Mouse (Mus musculus) retina, adult 2 months (tissue): Measurements from ENCODE around the gene Zc3h7b.
"Not testable (repeated sequence)": the region's sequence is repeated elsewhere in the genome, so short reads cannot be mapped to it uniquely, and the experiment has no call there.

Source experiments
- DNase-seq: peaks from one replicate; pipeline ENCODE4 v3.0.0-alpha.2; 2012; ENCODE audit warnings: low read depth, low spot score

Gene Zc3h7b

GRCm38 (mm10) chr15:81744992-81745600 lies at the start of gene Zc3h7b, which contains the start of gene Rangap1:
TSS of gene Zc3h7b (plus strand) at chr15:81745057.
TSS of gene Rangap1 (minus strand) at chr15:81745530.
- no peak for DNase-seq

- DNase-seq, result no peak
These were observed 47.7 kb upstream of the Zc3h7b start, which contains the start of gene Chadl for GRCm38 (mm10) chr15:81697175-81697574. TSS of gene Chadl (minus strand) at chr15:81697287.

- DNase-seq, result peak; percentile 13
These were observed 47.0 kb upstream of the Zc3h7b start for GRCm38 (mm10) chr15:81697847-81698246.

- DNase-seq, result no peak
These were observed 46.3 kb upstream of the Zc3h7b start for GRCm38 (mm10) chr15:81698532-81698931.

GRCm38 (mm10) chr15:81700161-81700560 lies 44.7 kb upstream of the Zc3h7b start:
- no peak for DNase-seq

- DNase-seq, result no peak
These were observed 44.3 kb upstream of the Zc3h7b start for GRCm38 (mm10) chr15:81700601-81701000.

GRCm38 (mm10) chr15:81701350-81701749 lies 43.5 kb upstream of the Zc3h7b start:
- not testable (repeated sequence) for DNase-seq

GRCm38 (mm10) chr15:81702306-81703093 lies 42.4 kb upstream of the Zc3h7b start:
- DNase-seq, result no peak

GRCm38 (mm10) chr15:81703094-81703489 lies 41.8 kb upstream of the Zc3h7b start:
- no peak for DNase-seq

GRCm38 (mm10) chr15:81708991-81709390 lies 35.9 kb upstream of the Zc3h7b start:
- no peak for DNase-seq

- DNase-seq, result no peak
These were observed 35.2 kb upstream of the Zc3h7b start for GRCm38 (mm10) chr15:81709686-81710085.

GRCm38 (mm10) chr15:81710801-81711200 lies 34.1 kb upstream of the Zc3h7b start:
- no peak for DNase-seq

- no peak for DNase-seq
These were observed 31.1 kb upstream of the Zc3h7b start for GRCm38 (mm10) chr15:81713742-81714141.

- no peak for DNase-seq
These were observed 26.3 kb upstream of the Zc3h7b start for GRCm38 (mm10) chr15:81718336-81719138.

GRCm38 (mm10) chr15:81719139-81719531 lies 25.7 kb upstream of the Zc3h7b start:
- no peak for DNase-seq

- no peak for DNase-seq
These were observed 22.5 kb upstream of the Zc3h7b start for GRCm38 (mm10) chr15:81722361-81722760.

GRCm38 (mm10) chr15:81723653-81724052 lies 21.2 kb upstream of the Zc3h7b start:
- no peak for DNase-seq

- DNase-seq, result no peak
These were observed 18.9 kb upstream of the Zc3h7b start for GRCm38 (mm10) chr15:81725965-81726364.

- DNase-seq, result no peak
These were observed 15.5 kb upstream of the Zc3h7b start for GRCm38 (mm10) chr15:81729241-81729791.

- DNase-seq, result peak; percentile 96
These were observed 14.8 kb upstream of the Zc3h7b start for GRCm38 (mm10) chr15:81729792-81730635.

GRCm38 (mm10) chr15:81735075-81735474 lies 9.8 kb upstream of the Zc3h7b start:
- no peak for DNase-seq
